15 mouse cellular contexts compared by ENCODE assay signal in genomic region chr17:56550784-56551475, GRCm38 (mm10). TPM values are rescaled to one million over a fixed set of nuclear protein-coding genes. Genes with fewer than 3 reads are reported as not detected.
A peak's percentile ranks its signal among the peaks of the same experiment; 100 is the strongest.
DNase-seq lines count a peak whose midpoint lies in the region; ATAC-seq lines count a peak whose summit lies in the region.
"Had no signal": no experiment of that assay in that cellular context is flagged by ENCODE, and none has a peak within 500 bp of the region (broad histone marks: within the 10 kb centered on the region; RNA-seq: fewer than 3 reads in every experiment).

No protein-coding gene starts in this region.

- H3K27ac ChIP-seq in forebrain, embryonic 12.5 days, result peak overlapping the region; percentile 97
- peak overlapping the region; percentile 89 for H3K27ac ChIP-seq in hindbrain, embryonic 14.5 days
- H3K27ac ChIP-seq in neural tube, embryonic 13.5 days (replicated peaks), result peak overlapping the region; percentile 90
- H3K27ac ChIP-seq: macrophage had no signal

- H3K4me3 ChIP-seq in forebrain, embryonic 12.5 days (replicated peaks), result no peak overlapping the region
- H3K4me3 ChIP-seq in hindbrain, embryonic 14.5 days (replicated peaks; ENCODE audit: low read length), result no peak overlapping the region
- H3K4me3 ChIP-seq in neural tube, embryonic 13.5 days, result no peak overlapping the region

- DNase-seq in layer of hippocampus, postnatal 36 days, result peak; percentile 6 to 10
- no peak for DNase-seq in layer of hippocampus, adult 11-12 months (ENCODE audit: low spot score)
- DNase-seq in hindbrain, embryonic 14.5 days (ENCODE audit: low spot score), result peak; percentile 17
- no peak for DNase-seq in kidney, adult 9 months
- no peak for DNase-seq in ovary, adult 18-20 months (ENCODE audit: low spot score)
- DNase-seq: adrenal gland, adult 2 months; thymus, postnatal 25 days had no signal

- H3K4me1 ChIP-seq in forebrain, embryonic 12.5 days, result peaks cover 52% of the 10 kb centered on the region
- peaks cover 35% of the 10 kb centered on the region for H3K4me1 ChIP-seq in hindbrain, embryonic 14.5 days (replicated peaks; ENCODE audit: control insufficient read depth, insufficient read depth, low read length)
- H3K4me1 ChIP-seq in neural tube, embryonic 13.5 days (replicated peaks), result peaks cover 54% of the 10 kb centered on the region

- no peaks in the 10 kb centered on the region for H3K9me3 ChIP-seq in forebrain, embryonic 12.5 days
- no peaks in the 10 kb centered on the region for H3K9me3 ChIP-seq in hindbrain, embryonic 14.5 days (ENCODE audit: control insufficient read depth, low read length)
- 0 out of 2 replicates have a peak, but pooled peaks cover 2% of the 10 kb centered on the region for H3K9me3 ChIP-seq in neural tube, embryonic 13.5 days

- no peaks in the 10 kb centered on the region for H3K27me3 ChIP-seq in forebrain, embryonic 12.5 days
- H3K27me3 ChIP-seq in hindbrain, embryonic 14.5 days (ENCODE audit: control insufficient read depth, insufficient read depth, low read length), result no peaks in the 10 kb centered on the region
- H3K27me3 ChIP-seq in neural tube, embryonic 13.5 days, result no peaks in the 10 kb centered on the region

- ATAC-seq in forebrain, embryonic 12.5 days (ENCODE audit: low FRiP score), result no peak
- ATAC-seq in hindbrain, embryonic 14.5 days (ENCODE audit: low FRiP score), result no peak
- no peak for ATAC-seq in neural tube, embryonic 13.5 days (ENCODE audit: low read depth)
- ATAC-seq: intestine, postnatal 0 days had no signal

- H3K9ac ChIP-seq in forebrain, embryonic 12.5 days, result no peak overlapping the region
- no peak overlapping the region for H3K9ac ChIP-seq in hindbrain, embryonic 14.5 days
- H3K9ac ChIP-seq in neural tube, embryonic 13.5 days, result 0 out of 2 replicates have a peak overlapping the region, but pooled peaks have one; percentile 17

- 83% methylated on average over 12 of the region's 12 CpGs for WGBS in forebrain, embryonic 12.5 days
- 72% methylated on average over 12 of the region's 12 CpGs for WGBS in hindbrain, embryonic 14.5 days
- WGBS in neural tube, embryonic 13.5 days, result 76% methylated on average over 12 of the region's 12 CpGs

- H3K4me2 ChIP-seq in forebrain, embryonic 12.5 days, result no peak overlapping the region
- H3K4me2 ChIP-seq in hindbrain, embryonic 14.5 days (replicated peaks), result no peak overlapping the region
- H3K4me2 ChIP-seq in neural tube, embryonic 13.5 days, result no peak overlapping the region

- H3K36me3 ChIP-seq in forebrain, embryonic 12.5 days (replicated peaks), result no peaks in the 10 kb centered on the region
- no peaks in the 10 kb centered on the region for H3K36me3 ChIP-seq in hindbrain, embryonic 14.5 days (replicated peaks; ENCODE audit: control insufficient read depth, insufficient read depth)
- H3K36me3 ChIP-seq in neural tube, embryonic 13.5 days, result no peaks in the 10 kb centered on the region

RNA-seq across cellular contexts. Expression of gene Gm20219, which starts 3.3 kb away (rescaled TPM):
- total RNA-seq in layer of hippocampus, postnatal 36 days (2021), result 1 to 10 TPM; 3.3 to 5.4 TPM
- 0.87 and 1.4 TPM in 2 replicates for polyA plus RNA-seq in forebrain, embryonic 12.5 days (2016; fragmentation: Nextera tagmentation; extraction: Ambion mirVana)
- polyA plus RNA-seq in hindbrain, embryonic 14.5 days (2014; fragmentation: Nextera tagmentation; extraction: Ambion mirVana), result 0.65 and 1.3 TPM in 2 replicates
- 1.0 and 1.7 TPM in 2 replicates for polyA plus RNA-seq in neural tube, embryonic 13.5 days (2015; fragmentation: Nextera tagmentation; extraction: Ambion mirVana)
- polyA plus RNA-seq: intestine, postnatal 0 days had no signal

RNA-seq across cellular contexts. Expression of gene Safb2, which starts 33.5 kb away (rescaled TPM):
- 100 to 1,000 TPM; 142 to 174 TPM for total RNA-seq in layer of hippocampus, postnatal 36 days (2021)
- polyA plus RNA-seq in forebrain, embryonic 12.5 days (2016; fragmentation: Nextera tagmentation; extraction: Ambion mirVana), result 100 and 104 TPM in 2 replicates
- 47.5 and 49.6 TPM in 2 replicates for polyA plus RNA-seq in hindbrain, embryonic 14.5 days (2014; fragmentation: Nextera tagmentation; extraction: Ambion mirVana)
- 67.6 and 77.2 TPM in 2 replicates for polyA plus RNA-seq in neural tube, embryonic 13.5 days (2015; fragmentation: Nextera tagmentation; extraction: Ambion mirVana)

RNA-seq across cellular contexts. Expression of gene Safb, which starts 33.7 kb away (rescaled TPM):
- total RNA-seq in layer of hippocampus, postnatal 36 days (2021), result 100 to 1,000 TPM; 178 to 183 TPM
- polyA plus RNA-seq in forebrain, embryonic 12.5 days (2016; fragmentation: Nextera tagmentation; extraction: Ambion mirVana), result 180 and 187 TPM in 2 replicates
- 75.7 and 75.8 TPM in 2 replicates for polyA plus RNA-seq in hindbrain, embryonic 14.5 days (2014; fragmentation: Nextera tagmentation; extraction: Ambion mirVana)
- 104 and 136 TPM in 2 replicates for polyA plus RNA-seq in neural tube, embryonic 13.5 days (2015; fragmentation: Nextera tagmentation; extraction: Ambion mirVana)

RNA-seq across cellular contexts. Expression of gene Znrf4, which starts 38.7 kb away (rescaled TPM):
- not detected for total RNA-seq in layer of hippocampus, postnatal 36 days (2021)
- not detected in 2 replicates for polyA plus RNA-seq in forebrain, embryonic 12.5 days (2016; fragmentation: Nextera tagmentation; extraction: Ambion mirVana)
- polyA plus RNA-seq in hindbrain, embryonic 14.5 days (2014; fragmentation: Nextera tagmentation; extraction: Ambion mirVana), result not detected in 2 replicates
- polyA plus RNA-seq in neural tube, embryonic 13.5 days (2015; fragmentation: Nextera tagmentation; extraction: Ambion mirVana), result not detected in 2 replicates
- total RNA-seq: adrenal gland, adult 2 months; ES-E14; heart, adult 8-10 months; left cerebral cortex, postnatal 14 days had no signal
- polyA plus RNA-seq: adrenal gland, adult 2 months; cortical plate, adult 2 months; intestine, postnatal 0 days; macrophage had no signal

RNA-seq across cellular contexts. Expression of gene 2410015M20Rik, which starts 58.6 kb away (rescaled TPM):
- total RNA-seq in layer of hippocampus, postnatal 36 days (2021), result 100 to 1,000 TPM; 123 to 131 TPM
- polyA plus RNA-seq in forebrain, embryonic 12.5 days (2016; fragmentation: Nextera tagmentation; extraction: Ambion mirVana), result 170 and 173 TPM in 2 replicates
- 179 and 193 TPM in 2 replicates for polyA plus RNA-seq in hindbrain, embryonic 14.5 days (2014; fragmentation: Nextera tagmentation; extraction: Ambion mirVana)
- polyA plus RNA-seq in neural tube, embryonic 13.5 days (2015; fragmentation: Nextera tagmentation; extraction: Ambion mirVana), result 179 and 214 TPM in 2 replicates

Comparison
In these comparisons a context has a peak if more than half of its experiments do, and no peak if none do; other contexts are left out.
1. DNase-seq: peak in layer of hippocampus, postnatal 36 days (2 of 2) and hindbrain, embryonic 14.5 days (single experiment); none in layer of hippocampus, adult 11-12 months (single experiment), kidney, adult 9 months (single experiment) and ovary, adult 18-20 months (single experiment).
2. Peak in every context shown above with its lines, with median percentiles within 50 percentile points of each other: H3K27ac ChIP-seq.